Mouse (Mus musculus) liver, embryonic 15.5 days (tissue): ENCODE measurements around the gene Cd80. TPM values are rescaled to one million over a fixed set of nuclear protein-coding genes. Genes with fewer than 3 reads are reported as not detected.
"Not testable (repeated sequence)": the region's sequence is repeated elsewhere in the genome, so short reads cannot be mapped to it uniquely, and the experiment has no call there.

Experiments used
- ATAC-seq: fragments of 200-750 bp; cut with Nextera tagmentation; 2 replicates; pipeline ENCODE4 v1.8.0; 2017; ENCODE audit warnings: moderate number of reproducible peaks, mild to moderate bottlenecking, moderate library complexity; ENCODE audit not compliant: insufficient read depth
- H3K27ac ChIP-seq: fragments of 300-500 bp; sonication (generic); replicated peaks from 2 replicates; pipeline ENCODE4 v1.5.1; 2015; ENCODE audit warnings: mild to moderate bottlenecking, inconsistent platforms
- H3K27me3 ChIP-seq: fragments of 300-500 bp; sonication (generic); 2 replicates; pipeline ENCODE4 v1.6.1; 2015; ENCODE audit warnings: mild to moderate bottlenecking, inconsistent platforms
- H3K36me3 ChIP-seq: fragments of 300-500 bp; sonication (generic); replicated peaks from 2 replicates; pipeline ENCODE4 v1.6.1; 2015; ENCODE audit warnings: moderate library complexity, mild to moderate bottlenecking, inconsistent platforms
- H3K4me1 ChIP-seq: fragments of 300-500 bp; sonication (generic); replicated peaks from 2 replicates; pipeline ENCODE4 v1.6.1; 2015; ENCODE audit warnings: inconsistent platforms
- H3K4me2 ChIP-seq: fragments of 300-500 bp; sonication (generic); 2 replicates; pipeline ENCODE4 v1.6.1; 2015; ENCODE audit warnings: moderate library complexity, mild to moderate bottlenecking, inconsistent platforms
- H3K4me3 ChIP-seq: fragments of 300-500 bp; sonication (generic); replicated peaks from 2 replicates; pipeline ENCODE4 v1.5.1; 2015; ENCODE audit warnings: mild to moderate bottlenecking, inconsistent platforms
- H3K9ac ChIP-seq: fragments of 300-500 bp; sonication (generic); 2 replicates; pipeline ENCODE4 v1.6.1; 2015; ENCODE audit warnings: moderate library complexity, mild to moderate bottlenecking, inconsistent platforms
- H3K9me3 ChIP-seq: fragments of 300-500 bp; sonication (generic); replicated peaks from 2 replicates; pipeline ENCODE4 v1.6.1; 2016; ENCODE audit warnings: inconsistent platforms
- WGBS: fragments of 180-500 bp; shearing (Covaris S2); methylation state at CpG from one replicate; pipeline ENCODE4 v1.1.7; 2015; ENCODE audit warnings: mixed read lengths; ENCODE audit not compliant: insufficient replicate concordance; 5-methylcytosine and 5-hydroxymethylcytosine counted together
- polyA plus RNA-seq: library from polyadenylated mRNA; unstranded; fragments of >200 nt; fragmentation: Nextera tagmentation; extraction: Ambion mirVana; gene quantifications from 2 replicates; pipeline ENCODE4 v1.2.1, GENCODE M21; 2015

Gene Cd80
- polyA plus RNA-seq, 1 experiment from 2014 or later, result 0.28 TPM

DNA sequence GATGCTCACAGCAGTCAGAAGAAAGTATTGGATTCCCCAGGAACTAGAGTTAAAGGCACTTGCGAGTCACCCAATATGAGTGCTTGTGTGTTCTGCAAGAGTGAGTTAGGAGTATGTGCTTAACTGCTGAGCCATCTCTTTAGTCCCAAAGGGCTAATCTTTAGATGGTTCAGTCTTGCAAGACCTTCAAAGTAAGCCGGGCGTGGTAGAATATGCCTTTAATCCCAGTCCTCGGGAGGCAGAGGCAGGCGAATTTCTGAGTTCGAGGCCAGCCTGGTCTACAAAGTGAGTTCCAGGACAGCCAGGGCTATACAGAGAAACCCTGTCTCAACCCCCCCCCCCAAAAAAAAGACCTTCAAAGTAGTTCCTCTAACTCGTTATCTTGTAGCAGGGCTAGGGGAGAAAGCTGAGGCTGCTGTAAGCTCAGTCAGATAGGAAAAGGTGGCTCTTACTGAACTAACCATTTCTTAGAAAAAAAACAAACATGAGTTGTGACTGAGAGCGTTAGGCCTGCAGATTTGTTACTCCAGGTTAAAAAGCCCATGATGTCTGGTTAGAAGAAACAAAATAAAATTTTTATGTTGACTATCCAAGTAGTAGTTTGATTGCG, 19.4 kb downstream of the Cd80 start:
- Histone ChIP-seq H3K27ac (no peak overlapping the region), H3K27me3 (no peaks in the 10 kb centered on the region), H3K9ac (no peak overlapping the region), H3K4me2 (no peak overlapping the region), H3K36me3 (no peaks in the 10 kb centered on the region), H3K4me1 (peaks cover 45% of the 10 kb centered on the region), H3K9me3 (no peaks in the 10 kb centered on the region), H3K4me3 (no peak overlapping the region)
- ATAC-seq, result no peak
- 57% methylated on average over 9 of the region's 9 CpGs for WGBS

GRCm38 (mm10) chr16:38475681-38476311, 20.4 kb downstream of the Cd80 start:
- H3K9ac ChIP-seq, result peak overlapping the region; percentile 51; the same call in 1 of the 2 replicates
- H3K4me1 ChIP-seq, result peaks cover 49% of the 10 kb centered on the region
- WGBS, result 32% methylated on average over 4 of the region's 4 CpGs
- H3K36me3 ChIP-seq, result no peaks in the 10 kb centered on the region
- no peak for ATAC-seq
- peak overlapping the region; percentile 88 for H3K4me2 ChIP-seq
- H3K27ac ChIP-seq, result no peak overlapping the region
- no peaks in the 10 kb centered on the region for H3K9me3 ChIP-seq
- H3K27me3 ChIP-seq, result no peaks in the 10 kb centered on the region
- H3K4me3 ChIP-seq, result peak overlapping the region; percentile 59; the same call in 1 of the 2 replicates

DNA sequence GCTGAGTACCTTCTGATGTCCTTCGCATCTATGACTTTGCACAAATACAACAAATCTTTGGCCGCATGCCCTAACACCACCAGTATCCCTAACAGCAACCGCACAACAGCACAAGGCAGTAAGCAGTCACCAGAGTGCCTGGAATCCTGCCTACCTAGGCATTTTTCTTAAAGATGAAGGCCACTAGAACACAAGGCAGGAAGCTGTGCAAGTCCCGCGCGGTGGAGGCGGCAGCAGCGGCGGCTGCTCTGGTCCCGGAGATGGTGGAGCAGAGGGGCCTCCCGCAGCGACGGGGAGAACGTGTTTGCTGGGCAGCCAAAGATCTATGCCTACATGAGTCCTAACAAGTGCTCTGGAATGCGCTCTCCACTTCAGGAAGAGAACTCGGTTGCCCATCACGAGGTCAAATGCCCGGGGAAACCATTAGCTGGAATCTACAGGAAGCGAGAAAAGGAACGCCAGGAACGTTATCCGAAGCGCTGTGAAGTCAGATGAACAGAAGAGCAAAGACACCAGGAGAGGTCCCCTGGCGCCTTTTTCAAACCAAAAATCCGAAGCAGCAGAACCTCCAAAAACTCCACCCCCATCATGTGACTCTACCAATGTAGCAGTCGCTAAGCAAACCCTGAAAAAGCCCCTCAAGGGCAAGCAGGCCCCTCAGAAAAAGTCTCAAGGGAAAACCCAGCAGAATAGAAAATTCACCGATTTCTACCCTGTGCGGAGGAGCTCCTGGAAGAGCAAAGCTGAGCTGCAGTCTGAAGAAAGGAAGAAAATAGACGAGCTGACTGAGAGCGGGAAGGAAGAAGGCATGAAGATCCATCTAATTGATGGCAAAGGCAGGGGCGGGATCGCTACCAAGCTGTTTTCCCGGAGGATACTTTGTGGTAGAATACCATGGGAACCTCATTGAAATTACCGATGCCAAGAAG, 21.2 kb downstream of the Cd80 start:
- Histone ChIP-seq H3K4me3 (peak overlapping the region; percentile 59), H3K9me3 (no peaks in the 10 kb centered on the region), H3K27me3 (no peaks in the 10 kb centered on the region), H3K36me3 (no peaks in the 10 kb centered on the region), H3K9ac (peak overlapping the region; percentile 51), H3K27ac (peak overlapping the region; percentile 53; the same call in 1 of the 2 replicates), H3K4me1 (peaks cover 56% of the 10 kb centered on the region), H3K4me2 (peak overlapping the region; percentile 88)
- peak; percentile 30; the same call in 1 of the 2 replicates for ATAC-seq
- WGBS, result 8% methylated on average over 34 of the region's 34 CpGs

GRCm38 (mm10) chr16:38477241-38477608, 21.9 kb downstream of the Cd80 start:
- H3K27ac ChIP-seq, H3K27me3 ChIP-seq, H3K9me3 ChIP-seq, ATAC-seq, H3K36me3 ChIP-seq: not testable (repeated sequence)
- Histone ChIP-seq H3K4me1 (peaks cover 56% of the 10 kb centered on the region), H3K4me2 (peak overlapping the region; percentile 88), H3K4me3 (peak overlapping the region; percentile 59), H3K9ac (0 out of 2 replicates have a peak overlapping the region, but pooled peaks have one; percentile 51)
- 53% methylated on average over 14 of the region's 14 CpGs for WGBS

GRCm38 (mm10) chr16:38478296-38478695, 22.9 kb downstream of the Cd80 start:
- ATAC-seq, result no peak
- Histone ChIP-seq H3K27ac (no peak overlapping the region), H3K4me3 (no peak overlapping the region), H3K4me2 (no peak overlapping the region), H3K4me1 (peaks cover 56% of the 10 kb centered on the region), H3K27me3 (peaks cover 11% of the 10 kb centered on the region), H3K9me3 (no peaks in the 10 kb centered on the region), H3K36me3 (no peaks in the 10 kb centered on the region), H3K9ac (no peak overlapping the region)
- WGBS, result 83% methylated on average over 3 of the region's 3 CpGs

- H3K9me3 ChIP-seq, result no peaks in the 10 kb centered on the region
- ATAC-seq, result 0 out of 2 replicates have a peak, but pooled peaks have one; percentile 41
- peaks cover 44% of the 10 kb centered on the region for H3K4me1 ChIP-seq
- H3K36me3 ChIP-seq, result no peaks in the 10 kb centered on the region
- H3K27ac ChIP-seq, result no peak overlapping the region; the same call in 1 of the 2 replicates
- no peak overlapping the region for H3K4me3 ChIP-seq
- peaks cover 39% of the 10 kb centered on the region for H3K27me3 ChIP-seq
- peak overlapping the region; percentile 41 for H3K4me2 ChIP-seq
- no peak overlapping the region for H3K9ac ChIP-seq
- WGBS, result 34% methylated on average over 4 of the region's 4 CpGs
These were observed 26.0 kb downstream of the Cd80 start for GRCm38 (mm10) chr16:38481327-38481726.

DNA sequence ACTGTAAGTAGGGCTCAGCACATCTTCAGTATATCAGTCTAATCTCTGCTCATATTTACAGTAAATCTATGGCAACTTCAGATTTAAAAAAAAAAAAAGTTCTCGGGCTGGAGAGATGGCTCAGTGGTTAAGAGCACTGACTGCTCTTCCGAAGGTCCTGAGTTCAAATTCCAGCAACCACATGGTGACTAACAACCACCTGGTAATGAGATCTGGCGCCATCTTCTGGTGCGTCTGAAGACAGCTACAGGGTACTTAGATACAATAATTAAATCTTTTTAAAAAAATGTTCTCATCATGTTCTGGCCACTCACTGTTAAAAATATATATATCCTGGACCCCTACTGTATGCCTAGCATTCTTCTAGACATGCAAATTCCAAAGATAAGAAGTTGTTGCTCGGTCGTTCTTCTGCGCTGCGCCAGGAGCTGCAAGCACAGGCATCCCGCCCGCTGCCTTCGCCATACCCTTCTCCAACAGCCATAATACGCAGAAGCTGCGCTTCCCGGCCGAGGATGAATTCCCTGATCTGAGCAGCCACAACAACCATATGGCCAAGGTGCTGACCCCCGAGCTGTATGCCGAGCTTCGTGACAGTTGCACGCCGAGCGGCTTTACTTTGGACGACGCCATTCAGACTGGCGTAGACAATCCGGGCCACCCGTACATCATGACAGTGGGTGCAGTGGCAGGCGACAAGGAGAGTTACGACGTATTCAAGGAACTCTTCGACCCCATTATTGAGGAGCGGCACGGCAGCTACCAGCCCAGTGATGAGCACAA, 27.6 kb downstream of the Cd80 start:
- H3K9ac ChIP-seq, result no peak overlapping the region; the same call in 1 of the 2 replicates

GRCm38 (mm10) chr16:38483582-38484309, 28.4 kb downstream of the Cd80 start:
- no peaks in the 10 kb centered on the region for H3K9me3 ChIP-seq
- 18% methylated on average over 42 of the region's 42 CpGs for WGBS
- no peaks in the 10 kb centered on the region for H3K36me3 ChIP-seq
- no peak overlapping the region for H3K27ac ChIP-seq
- H3K9ac ChIP-seq, result no peak overlapping the region; the same call in 1 of the 2 replicates
- peaks cover 34% of the 10 kb centered on the region for H3K4me1 ChIP-seq
- no peak for ATAC-seq
- H3K27me3 ChIP-seq, result peaks cover 41% of the 10 kb centered on the region
- H3K4me3 ChIP-seq, result peak overlapping the region; percentile 36
- H3K4me2 ChIP-seq, result peak overlapping the region; percentile 67

More for the DNA sequence above, 27.6 kb downstream of the Cd80 start:
- peak overlapping the region; percentile 36 for H3K4me3 ChIP-seq
- peaks cover 41% of the 10 kb centered on the region for H3K27me3 ChIP-seq
- H3K9me3 ChIP-seq, result no peaks in the 10 kb centered on the region
- ATAC-seq, result no peak
- H3K36me3 ChIP-seq, result no peaks in the 10 kb centered on the region
- H3K4me1 ChIP-seq, result peaks cover 34% of the 10 kb centered on the region
- H3K27ac ChIP-seq, result no peak overlapping the region
- H3K4me2 ChIP-seq, result peak overlapping the region; percentile 67
- WGBS, result 18% methylated on average over 32 of the region's 32 CpGs

DNA sequence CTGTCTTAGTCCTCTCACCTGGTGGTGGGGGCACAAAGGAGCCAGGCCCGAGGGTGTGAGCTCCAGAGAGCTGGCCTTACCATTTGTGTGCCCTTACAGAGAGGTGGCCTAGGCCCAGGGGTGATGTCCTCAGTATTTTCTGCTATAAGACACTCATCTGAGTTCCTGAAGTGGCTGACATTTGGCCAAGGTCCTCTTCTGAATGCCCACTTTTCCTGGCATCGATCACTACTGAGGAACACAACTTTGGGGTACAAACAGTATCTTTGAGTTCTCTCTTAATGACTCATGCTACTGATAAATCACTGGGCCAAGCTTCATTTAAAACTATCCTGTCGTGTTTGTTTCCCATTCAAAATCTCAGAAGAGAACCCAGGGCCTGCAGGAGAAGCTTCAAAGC, 37.2 kb downstream of the Cd80 start:
- 66% methylated on average over 3 of the region's 3 CpGs for WGBS
- Histone ChIP-seq H3K4me3 (no peak overlapping the region), H3K27ac (no peak overlapping the region), H3K4me2 (no peak overlapping the region), H3K27me3 (no peaks in the 10 kb centered on the region), H3K36me3 (peaks cover 6% of the 10 kb centered on the region), H3K4me1 (no peaks in the 10 kb centered on the region), H3K9ac (no peak overlapping the region), H3K9me3 (no peaks in the 10 kb centered on the region)
- ATAC-seq, result no peak

DNA sequence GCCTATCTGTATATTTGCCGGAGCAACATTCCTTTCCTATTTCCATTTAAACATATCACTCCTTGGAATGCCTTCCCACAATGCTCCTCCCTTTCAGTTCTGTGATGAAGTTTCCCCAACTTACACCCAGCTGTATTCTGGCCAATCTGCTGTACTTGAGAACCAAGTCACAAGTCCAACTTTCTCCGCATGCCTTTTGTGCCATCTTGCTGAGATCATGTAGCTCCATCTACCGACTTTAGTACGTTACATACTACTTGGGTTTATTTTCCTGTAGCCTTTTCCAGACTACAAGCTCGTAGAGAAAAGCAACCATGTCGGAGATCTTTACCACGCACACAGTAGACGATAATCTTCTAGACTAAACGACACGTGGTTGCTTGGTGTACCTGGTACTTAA, 38.5 kb downstream of the Cd80 start:
- no peak for ATAC-seq
- 73% methylated on average over 10 of the region's 10 CpGs for WGBS
- H3K4me3 ChIP-seq, result no peak overlapping the region
- H3K27ac ChIP-seq, result no peak overlapping the region
- no peaks in the 10 kb centered on the region for H3K4me1 ChIP-seq
- H3K27me3 ChIP-seq, result no peaks in the 10 kb centered on the region
- no peak overlapping the region for H3K4me2 ChIP-seq
- peaks cover 15% of the 10 kb centered on the region for H3K36me3 ChIP-seq
- H3K9ac ChIP-seq, result no peak overlapping the region
- H3K9me3 ChIP-seq, result no peaks in the 10 kb centered on the region
